Mouse (Mus musculus) lung, embryonic 15.5 days (tissue): Measurements from ENCODE around the gene Fmnl1. TPM values are rescaled to one million over a fixed set of nuclear protein-coding genes. Genes with fewer than 3 reads are reported as not detected.
A peak's percentile ranks its signal among the peaks of the same experiment; 100 is the strongest.

ENCODE experiments used
- ATAC-seq: fragments of 200-750 bp; cut with Nextera tagmentation; 2 replicates; pipeline ENCODE4 v1.8.0; 2017; ENCODE audit warnings: moderate number of reproducible peaks, borderline replicate concordance; ENCODE audit not compliant: low FRiP score, low TSS enrichment; ENCODE audit errors: extremely low read depth
- H3K27ac ChIP-seq: fragments of 300-500 bp; sonication (generic); 2 replicates; pipeline ENCODE4 v1.5.1; 2015; ENCODE audit warnings: moderate library complexity, mild to moderate bottlenecking, inconsistent platforms
- H3K27me3 ChIP-seq: fragments of 300-500 bp; sonication (generic); 2 replicates; pipeline ENCODE4 v1.6.1; 2015; ENCODE audit warnings: inconsistent platforms
- H3K36me3 ChIP-seq: fragments of 300-500 bp; sonication (generic); 2 replicates; pipeline ENCODE4 v1.6.1; 2015; ENCODE audit warnings: inconsistent platforms
- H3K4me1 ChIP-seq: fragments of 300-500 bp; sonication (generic); 2 replicates; pipeline ENCODE4 v1.6.1; 2015; ENCODE audit warnings: inconsistent platforms
- H3K4me2 ChIP-seq: fragments of 300-500 bp; sonication (generic); 2 replicates; pipeline ENCODE4 v1.6.1; 2015; ENCODE audit warnings: inconsistent platforms, mild to moderate bottlenecking, moderate library complexity
- H3K4me3 ChIP-seq: fragments of 300-500 bp; sonication (generic); 2 replicates; pipeline ENCODE4 v1.5.1; 2015; ENCODE audit warnings: mild to moderate bottlenecking, inconsistent platforms
- H3K9ac ChIP-seq: fragments of 300-500 bp; sonication (generic); 2 replicates; pipeline ENCODE4 v1.6.1; 2015; ENCODE audit warnings: inconsistent platforms
- H3K9me3 ChIP-seq: fragments of 300-500 bp; sonication (generic); 2 replicates; pipeline ENCODE4 v1.6.1; 2016; ENCODE audit warnings: inconsistent platforms
- WGBS: fragments of 180-500 bp; shearing (Covaris S2); methylation state at CpG from one replicate; pipeline ENCODE4 v1.1.7; 2015; 5-methylcytosine and 5-hydroxymethylcytosine counted together
- polyA plus RNA-seq: library from polyadenylated mRNA; unstranded; fragments of >200 nt; fragmentation: Nextera tagmentation; extraction: Ambion mirVana; gene quantifications from 2 replicates; pipeline ENCODE4 v1.2.1, GENCODE M21; 2015

Gene Fmnl1
- polyA plus RNA-seq, result 2.7 and 3.7 TPM in 2 replicates

DNA sequence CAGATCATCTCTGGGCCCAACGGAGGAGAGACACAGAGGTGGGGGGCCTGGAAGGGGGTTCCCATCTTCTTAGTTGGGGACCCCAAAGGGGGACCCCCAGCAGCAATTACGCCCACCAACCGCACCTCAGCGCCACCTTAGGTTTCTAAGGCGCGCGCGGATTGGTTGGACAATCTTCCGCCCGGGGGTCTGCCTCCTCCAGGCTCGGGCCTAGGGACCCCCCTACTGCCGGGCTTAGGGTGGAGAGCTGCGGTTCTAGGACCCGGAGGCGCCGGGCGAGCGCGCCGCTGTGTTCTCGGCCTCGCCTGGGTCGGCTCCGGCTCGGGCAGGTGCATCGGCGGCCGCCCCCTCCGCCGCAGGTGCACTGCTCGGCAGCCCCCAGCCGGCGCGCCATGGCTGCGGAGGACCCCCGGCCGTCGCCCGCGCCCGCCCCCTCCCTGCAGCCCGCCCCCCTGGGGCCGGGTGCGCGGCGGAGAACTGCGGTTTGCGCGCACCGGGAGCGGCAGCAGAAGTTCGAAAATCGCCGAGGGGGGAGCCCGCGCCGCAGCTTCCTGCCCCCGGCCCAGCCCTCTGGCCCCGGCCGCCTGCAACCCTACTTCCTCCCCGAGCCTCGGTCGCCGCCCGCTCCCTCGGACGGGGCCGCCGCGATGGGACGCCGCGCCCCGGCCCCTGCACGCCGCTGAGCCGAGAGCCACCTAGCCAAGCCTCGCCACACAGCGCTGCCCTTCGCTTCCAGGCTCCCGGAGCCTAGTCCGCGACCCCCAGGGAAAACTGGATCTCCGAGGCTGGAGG lies at the start of gene Fmnl1:
Gene Fmnl1, plus strand, starts transcription at position 614 of the 792 bp plus-strand sequence.
- ATAC-seq, result peak; percentile 12; the same call in 1 of the 2 replicates
- Histone ChIP-seq H3K9ac (peak within 1 kb of the TSS; percentile 36), H3K4me2 (peak within 1 kb of the TSS; percentile 98), H3K27me3 (peaks cover 49% of the 10 kb centered on the region), H3K27ac (no peak within 1 kb of the TSS), H3K4me3 (peak within 1 kb of the TSS; percentile 54), H3K9me3 (no peaks in the 10 kb centered on the region), H3K36me3 (no peaks in the 10 kb centered on the region), H3K4me1 (peaks cover 12% of the 10 kb centered on the region)
- WGBS, result 1% methylated on average over 61 of the region's 84 CpGs

GRCm38 (mm10) chr11:103131701-103132575 lies 39.0 kb upstream of the Fmnl1 start, which contains the start of gene Hexim2:
Hexim2 (plus strand) TSS chr11:103132429.
- H3K27me3 ChIP-seq, result no peaks in the 10 kb centered on the region
- under 1% methylated on average over 37 of the region's 39 CpGs for WGBS
- peak within 1 kb of the TSS; percentile 95 for H3K9ac ChIP-seq
- peak within 1 kb of the TSS; percentile 64 for H3K4me3 ChIP-seq
- H3K4me2 ChIP-seq, result peak within 1 kb of the TSS; percentile 65
- peaks cover 29% of the 10 kb centered on the region for H3K4me1 ChIP-seq
- peak; percentile 41 for ATAC-seq
- H3K27ac ChIP-seq, result peak within 1 kb of the TSS; percentile 95
- H3K36me3 ChIP-seq, result no peaks in the 10 kb centered on the region
- H3K9me3 ChIP-seq, result no peaks in the 10 kb centered on the region

GRCm38 (mm10) chr11:103132576-103133455 lies 38.1 kb upstream of the Fmnl1 start:
- peak overlapping the region; percentile 95 for H3K9ac ChIP-seq
- H3K4me1 ChIP-seq, result peaks cover 29% of the 10 kb centered on the region
- under 1% methylated on average over 52 of the region's 58 CpGs for WGBS
- peak overlapping the region; percentile 65 for H3K4me2 ChIP-seq
- H3K9me3 ChIP-seq, result no peaks in the 10 kb centered on the region
- H3K36me3 ChIP-seq, result no peaks in the 10 kb centered on the region
- no peaks in the 10 kb centered on the region for H3K27me3 ChIP-seq
- peak; percentile 93 for ATAC-seq
- peak overlapping the region; percentile 95 for H3K27ac ChIP-seq
- H3K4me3 ChIP-seq, result peak overlapping the region; percentile 64

GRCm38 (mm10) chr11:103133456-103134185 lies 37.3 kb upstream of the Fmnl1 start:
- no peaks in the 10 kb centered on the region for H3K27me3 ChIP-seq
- peak; percentile 5; the same call in 1 of the 2 replicates for ATAC-seq
- WGBS, result 48% methylated on average over 6 of the region's 6 CpGs
- peak overlapping the region; percentile 45 for H3K9ac ChIP-seq
- H3K4me3 ChIP-seq, result peak overlapping the region; percentile 28
- H3K4me1 ChIP-seq, result peaks cover 29% of the 10 kb centered on the region
- peak overlapping the region; percentile 56 for H3K4me2 ChIP-seq
- peak overlapping the region; percentile 77 for H3K27ac ChIP-seq
- H3K9me3 ChIP-seq, result no peaks in the 10 kb centered on the region
- 0 out of 2 replicates have a peak, but pooled peaks cover 3% of the 10 kb centered on the region for H3K36me3 ChIP-seq

- Histone ChIP-seq H3K9ac (no peak overlapping the region), H3K4me2 (peak overlapping the region; percentile 56; the same call in 1 of the 2 replicates), H3K9me3 (no peaks in the 10 kb centered on the region), H3K27me3 (no peaks in the 10 kb centered on the region), H3K4me3 (no peak overlapping the region), H3K27ac (no peak overlapping the region), H3K4me1 (peaks cover 29% of the 10 kb centered on the region), H3K36me3 (0 out of 2 replicates have a peak, but pooled peaks cover 3% of the 10 kb centered on the region)
- 63% methylated on average over 3 of the region's 3 CpGs for WGBS
- ATAC-seq, result no peak
These were observed 36.7 kb upstream of the Fmnl1 start for GRCm38 (mm10) chr11:103134221-103134620.

- H3K36me3 ChIP-seq, result 0 out of 2 replicates have a peak, but pooled peaks cover 3% of the 10 kb centered on the region
- ATAC-seq, result no peak
- 75% methylated on average over 8 of the region's 8 CpGs for WGBS
- no peak overlapping the region for H3K9ac ChIP-seq
- H3K4me2 ChIP-seq, result no peak overlapping the region
- H3K4me1 ChIP-seq, result peaks cover 30% of the 10 kb centered on the region
- no peak overlapping the region for H3K27ac ChIP-seq
- H3K9me3 ChIP-seq, result no peaks in the 10 kb centered on the region
- no peak overlapping the region for H3K4me3 ChIP-seq
- H3K27me3 ChIP-seq, result no peaks in the 10 kb centered on the region
These were observed 34.8 kb upstream of the Fmnl1 start for GRCm38 (mm10) chr11:103136039-103136577.

DNA sequence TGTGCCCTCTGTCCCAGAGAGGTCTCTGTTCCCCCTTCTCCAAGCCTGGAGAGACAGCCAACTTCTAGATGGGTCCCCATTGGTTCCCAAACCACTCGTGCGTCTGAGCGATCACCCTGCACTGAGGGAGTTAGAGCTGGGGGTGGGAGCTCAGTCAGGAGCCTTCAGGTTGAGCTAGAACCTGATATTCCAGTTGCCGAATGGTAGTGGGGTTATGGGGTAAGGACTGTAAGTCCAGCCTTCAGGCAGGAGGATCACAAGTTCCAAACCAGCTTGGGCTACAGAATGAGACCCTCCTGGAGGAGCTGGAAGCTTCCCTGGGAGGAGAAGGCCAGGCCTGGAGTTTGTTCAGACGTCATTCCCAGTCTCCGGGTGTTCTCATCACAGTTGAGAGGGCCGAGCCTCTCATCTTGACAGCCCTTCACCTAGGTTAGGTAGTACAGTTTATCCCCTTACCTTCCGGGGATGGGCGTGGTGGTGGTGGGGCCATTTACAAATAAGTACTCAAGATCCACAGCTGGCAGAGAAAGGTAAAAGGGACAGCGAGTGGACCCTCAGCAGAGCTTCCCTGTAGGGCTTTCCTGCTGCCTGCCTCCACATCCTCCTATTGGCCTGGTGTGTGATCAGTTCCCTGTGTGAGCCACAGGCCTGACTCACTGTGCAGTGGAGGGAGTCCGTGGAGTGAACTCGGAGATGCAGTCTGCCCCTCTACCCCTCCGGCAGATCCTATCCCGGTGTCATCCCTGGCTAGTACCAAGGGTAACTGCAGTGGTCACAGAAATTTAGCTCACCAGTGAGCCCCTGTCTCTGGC lies 30.8 kb upstream of the Fmnl1 start:
- 0 out of 2 replicates have a peak, but pooled peaks cover 3% of the 10 kb centered on the region for H3K36me3 ChIP-seq
- no peak overlapping the region for H3K4me2 ChIP-seq
- ATAC-seq, result no peak
- 69% methylated on average over 14 of the region's 14 CpGs for WGBS
- H3K27me3 ChIP-seq, result no peaks in the 10 kb centered on the region
- H3K27ac ChIP-seq, result peak overlapping the region; percentile 88
- no peak overlapping the region for H3K9ac ChIP-seq
- H3K4me3 ChIP-seq, result no peak overlapping the region
- no peaks in the 10 kb centered on the region for H3K9me3 ChIP-seq
- peaks cover 39% of the 10 kb centered on the region for H3K4me1 ChIP-seq

DNA sequence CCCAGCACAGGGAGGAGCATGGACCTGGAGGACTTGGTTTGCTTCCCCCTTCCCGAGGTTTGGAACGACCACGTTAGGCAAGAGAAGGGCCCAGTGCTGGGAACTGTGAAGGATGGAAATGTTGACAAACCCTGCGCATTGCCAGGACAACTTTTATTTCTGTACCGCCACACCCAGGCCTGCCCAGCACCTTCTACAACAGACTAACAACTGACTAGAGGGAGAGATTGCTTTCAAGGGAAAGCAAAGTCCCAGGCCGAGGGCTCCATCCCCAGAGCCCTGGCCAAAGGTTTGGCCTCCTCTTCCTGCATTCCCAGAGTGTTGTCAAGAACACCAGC lies 30.2 kb upstream of the Fmnl1 start:
- Histone ChIP-seq H3K4me1 (peaks cover 40% of the 10 kb centered on the region), H3K27ac (peak overlapping the region; percentile 88), H3K4me2 (no peak overlapping the region), H3K36me3 (0 out of 2 replicates have a peak, but pooled peaks cover 3% of the 10 kb centered on the region), H3K4me3 (no peak overlapping the region), H3K9me3 (no peaks in the 10 kb centered on the region), H3K27me3 (no peaks in the 10 kb centered on the region), H3K9ac (no peak overlapping the region)
- 35% methylated on average over 6 of the region's 6 CpGs for WGBS
- ATAC-seq, result no peak

GRCm38 (mm10) chr11:103141101-103141943 lies 29.6 kb upstream of the Fmnl1 start:
- H3K36me3 ChIP-seq, result 0 out of 2 replicates have a peak, but pooled peaks cover 3% of the 10 kb centered on the region
- peak overlapping the region; percentile 88 for H3K27ac ChIP-seq
- no peak overlapping the region for H3K4me3 ChIP-seq
- 14% methylated on average over 10 of the region's 11 CpGs for WGBS
- peaks cover 40% of the 10 kb centered on the region for H3K4me1 ChIP-seq
- no peaks in the 10 kb centered on the region for H3K9me3 ChIP-seq
- peak overlapping the region; percentile 18; the same call in 1 of the 2 replicates for H3K4me2 ChIP-seq
- no peak overlapping the region; the same call in 1 of the 2 replicates for H3K9ac ChIP-seq
- H3K27me3 ChIP-seq, result no peaks in the 10 kb centered on the region
- ATAC-seq, result peak; percentile 60; the same call in 1 of the 2 replicates
